Mouse (Mus musculus): ENCODE measurements around the gene Maz. TPM values are rescaled to one million over a fixed set of nuclear protein-coding genes. Genes with fewer than 3 reads are reported as not detected.

Maz gene
- polyA plus RNA-seq, 1 experiment: 161 TPM

DNA sequence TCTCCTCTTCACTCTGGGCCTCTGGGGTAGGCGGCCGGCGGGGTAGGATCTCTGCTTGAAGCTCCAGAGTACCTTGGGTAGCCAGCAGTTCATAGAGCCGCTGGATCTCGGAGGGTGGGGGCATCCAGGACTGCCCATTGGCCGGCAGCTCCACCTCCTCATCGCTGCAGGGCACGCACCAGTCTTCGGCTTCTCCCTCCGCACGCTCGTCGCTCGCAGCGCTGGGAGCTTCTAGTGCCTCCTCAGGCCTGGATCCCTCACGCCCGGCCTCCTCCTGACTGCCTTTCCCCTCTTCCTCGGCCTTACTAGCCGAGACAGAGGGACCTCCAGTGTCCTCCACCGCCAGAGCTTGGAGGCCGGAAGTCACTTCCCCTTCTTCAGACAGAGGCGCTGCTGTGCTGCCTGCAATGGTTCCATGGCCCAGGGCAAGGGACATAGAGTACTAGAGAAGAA lies 10.3 kb downstream of the Maz start:
- Histone ChIP-seq H3K4me1 (ENCODE audit: control insufficient read depth, insufficient read depth, low read length) (peaks cover 29% of the 10 kb centered on the region), H3K4me3 (ENCODE audit: insufficient read depth, low read length) (peak overlapping the region; percentile 74), H3K27ac (ENCODE audit: insufficient read depth, low read depth, low read length) (peak overlapping the region; percentile 84)
- TF ChIP-seq POLR2A (IDR thresholded peaks at IDR 0.05; ENCODE audit: borderline replicate concordance, low read depth, low read length) (no peak), CTCF (IDR thresholded peaks at IDR 0.05; ENCODE audit: low read depth, low read length) (no peak)

DNA sequence TGATC lies 10.6 kb downstream of the Maz start, which contains the start of gene Pagr1b:
Gene Pagr1b, minus strand, starts transcription at position 4 of the 5 bp plus-strand sequence.
- H3K4me3 ChIP-seq (ENCODE audit: insufficient read depth, low read length): peak within 1 kb of the TSS; percentile 74
- peaks cover 31% of the 10 kb centered on the region for H3K4me1 ChIP-seq (ENCODE audit: control insufficient read depth, insufficient read depth, low read length)
- no peak for TF ChIP-seq CTCF (IDR thresholded peaks at IDR 0.05; ENCODE audit: low read depth, low read length)
- peak within 1 kb of the TSS; percentile 84 for H3K27ac ChIP-seq (ENCODE audit: insufficient read depth, low read depth, low read length)

- H3K4me1 ChIP-seq (ENCODE audit: control insufficient read depth, insufficient read depth, low read length): peaks cover 33% of the 10 kb centered on the region
- peak overlapping the region; percentile 84 for H3K27ac ChIP-seq (ENCODE audit: insufficient read depth, low read depth, low read length)
- H3K4me3 ChIP-seq (ENCODE audit: insufficient read depth, low read length): peak overlapping the region; percentile 74
- no peak for TF ChIP-seq POLR2A (IDR thresholded peaks at IDR 0.05; ENCODE audit: borderline replicate concordance, low read depth, low read length)
- TF ChIP-seq CTCF (IDR thresholded peaks at IDR 0.05; ENCODE audit: low read depth, low read length): no peak
Observed at GRCm38 (mm10) chr7:127016081-127016480, 10.8 kb downstream of the Maz start.

GRCm38 (mm10) chr7:127014993-127015392 lies 11.8 kb downstream of the Maz start:
- Histone ChIP-seq H3K4me3 (ENCODE audit: insufficient read depth, low read length) (no peak overlapping the region), H3K4me1 (ENCODE audit: control insufficient read depth, insufficient read depth, low read length) (peaks cover 43% of the 10 kb centered on the region)

GRCm38 (mm10) chr7:127014320-127014719 lies 12.5 kb downstream of the Maz start, which contains the start of gene Mvp:
Gene Mvp, minus strand, starts transcription at chr7:127014621.
- H3K4me3 ChIP-seq (ENCODE audit: insufficient read depth, low read length): peak within 1 kb of the TSS; percentile 95
- TF ChIP-seq POLR2A (IDR thresholded peaks at IDR 0.05; ENCODE audit: borderline replicate concordance, low read depth, low read length) (no peak), CTCF (IDR thresholded peaks at IDR 0.05; ENCODE audit: low read depth, low read length) (no peak)
- peak within 1 kb of the TSS; percentile 83 for H3K27ac ChIP-seq (ENCODE audit: insufficient read depth, low read depth, low read length)
- peaks cover 49% of the 10 kb centered on the region for H3K4me1 ChIP-seq (ENCODE audit: control insufficient read depth, insufficient read depth, low read length)

More at GRCm38 (mm10) chr7:127014993-127015392, 11.8 kb downstream of the Maz start:
- H3K27ac ChIP-seq (ENCODE audit: insufficient read depth, low read depth, low read length): no peak overlapping the region
- TF ChIP-seq CTCF (IDR thresholded peaks at IDR 0.05; ENCODE audit: low read depth, low read length) (no peak), POLR2A (IDR thresholded peaks at IDR 0.05; ENCODE audit: borderline replicate concordance, low read depth, low read length) (no peak)

DNA sequence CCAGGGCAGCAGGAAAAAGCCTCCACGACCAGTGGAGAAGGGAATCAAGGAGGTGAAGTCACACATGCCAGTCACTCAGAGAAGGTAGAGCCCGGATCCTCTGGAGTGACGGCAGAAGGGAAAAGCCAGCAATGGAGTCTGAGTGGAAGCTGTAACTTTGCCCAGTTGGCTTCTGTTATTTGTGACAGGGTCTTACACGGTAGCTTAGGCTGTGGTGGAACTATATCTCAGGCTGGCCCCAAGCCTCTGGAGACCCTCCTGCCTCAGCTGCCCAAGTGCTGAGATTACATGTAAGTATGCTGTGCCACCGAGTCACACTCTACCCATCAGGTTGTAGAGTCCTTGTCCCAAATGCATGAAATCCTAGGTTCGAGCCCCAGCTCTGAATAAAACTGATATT lies 13.5 kb downstream of the Maz start:
- TF ChIP-seq CTCF (IDR thresholded peaks at IDR 0.05; ENCODE audit: low read depth, low read length) (no peak), POLR2A (IDR thresholded peaks at IDR 0.05; ENCODE audit: borderline replicate concordance, low read depth, low read length) (no peak)
- Histone ChIP-seq H3K4me3 (ENCODE audit: insufficient read depth, low read length) (peak overlapping the region; percentile 95), H3K27ac (ENCODE audit: insufficient read depth, low read depth, low read length) (no peak overlapping the region), H3K4me1 (ENCODE audit: control insufficient read depth, insufficient read depth, low read length) (peaks cover 57% of the 10 kb centered on the region)

DNA sequence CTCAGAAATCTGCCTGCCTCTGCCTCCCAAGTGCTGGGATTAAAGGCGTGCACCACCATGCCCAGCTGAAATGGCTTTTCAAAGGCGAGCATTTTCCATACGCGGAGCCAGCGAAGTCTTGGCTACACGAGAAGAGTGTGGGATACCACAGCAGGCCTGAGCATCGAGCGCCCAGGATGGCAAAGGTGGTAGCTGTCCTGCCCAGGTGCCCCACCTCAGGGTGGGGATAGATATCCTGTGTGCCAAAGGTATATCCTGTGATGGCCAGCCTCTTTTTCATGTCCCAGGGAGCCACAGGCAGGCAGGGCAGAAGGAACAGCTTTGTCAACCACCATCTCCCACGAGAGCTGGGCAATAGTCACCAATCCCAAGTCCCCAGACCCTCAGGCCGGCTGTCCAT lies 14.0 kb downstream of the Maz start:
- peak overlapping the region; percentile 95 for H3K4me3 ChIP-seq (ENCODE audit: insufficient read depth, low read length)
- H3K4me1 ChIP-seq (ENCODE audit: control insufficient read depth, insufficient read depth, low read length): peaks cover 62% of the 10 kb centered on the region
- no peak overlapping the region for H3K27ac ChIP-seq (ENCODE audit: insufficient read depth, low read depth, low read length)
- no peak for TF ChIP-seq CTCF (IDR thresholded peaks at IDR 0.05; ENCODE audit: low read depth, low read length)
- TF ChIP-seq POLR2A (IDR thresholded peaks at IDR 0.05; ENCODE audit: borderline replicate concordance, low read depth, low read length): no peak

GRCm38 (mm10) chr7:127012374-127012773 lies 14.5 kb downstream of the Maz start:
- TF ChIP-seq CTCF (IDR thresholded peaks at IDR 0.05; ENCODE audit: low read depth, low read length): no peak
- no peak for TF ChIP-seq POLR2A (IDR thresholded peaks at IDR 0.05; ENCODE audit: borderline replicate concordance, low read depth, low read length)
- no peak overlapping the region for H3K27ac ChIP-seq (ENCODE audit: insufficient read depth, low read depth, low read length)
- H3K4me1 ChIP-seq (ENCODE audit: control insufficient read depth, insufficient read depth, low read length): peaks cover 67% of the 10 kb centered on the region
- no peak overlapping the region for H3K4me3 ChIP-seq (ENCODE audit: insufficient read depth, low read length)

- peaks cover 69% of the 10 kb centered on the region for H3K4me1 ChIP-seq (ENCODE audit: control insufficient read depth, insufficient read depth, low read length)
- TF ChIP-seq CTCF (IDR thresholded peaks at IDR 0.05; ENCODE audit: low read depth, low read length) (peak; percentile 13; the same call in 1 of the 2 replicates), POLR2A (IDR thresholded peaks at IDR 0.05; ENCODE audit: borderline replicate concordance, low read depth, low read length) (no peak)
- no peak overlapping the region for H3K27ac ChIP-seq (ENCODE audit: insufficient read depth, low read depth, low read length)
- H3K4me3 ChIP-seq (ENCODE audit: insufficient read depth, low read length): no peak overlapping the region
Observed at GRCm38 (mm10) chr7:127011717-127012116, 15.1 kb downstream of the Maz start.

GRCm38 (mm10) chr7:127011051-127011450 lies 15.8 kb downstream of the Maz start:
- Histone ChIP-seq H3K4me3 (ENCODE audit: insufficient read depth, low read length) (no peak overlapping the region), H3K27ac (ENCODE audit: insufficient read depth, low read depth, low read length) (peak overlapping the region; percentile 13; the same call in 1 of the 2 replicates), H3K4me1 (ENCODE audit: control insufficient read depth, insufficient read depth, low read length) (peaks cover 69% of the 10 kb centered on the region)
- no peak for TF ChIP-seq CTCF (IDR thresholded peaks at IDR 0.05; ENCODE audit: low read depth, low read length)
- no peak for TF ChIP-seq POLR2A (IDR thresholded peaks at IDR 0.05; ENCODE audit: borderline replicate concordance, low read depth, low read length)

All from bone marrow macrophage, adult 2 months (primary cell).